Mouse (Mus musculus): ENCODE measurements around the gene Mef2d.
A peak's percentile ranks its signal among the peaks of the same experiment; 100 is the strongest.

DNA sequence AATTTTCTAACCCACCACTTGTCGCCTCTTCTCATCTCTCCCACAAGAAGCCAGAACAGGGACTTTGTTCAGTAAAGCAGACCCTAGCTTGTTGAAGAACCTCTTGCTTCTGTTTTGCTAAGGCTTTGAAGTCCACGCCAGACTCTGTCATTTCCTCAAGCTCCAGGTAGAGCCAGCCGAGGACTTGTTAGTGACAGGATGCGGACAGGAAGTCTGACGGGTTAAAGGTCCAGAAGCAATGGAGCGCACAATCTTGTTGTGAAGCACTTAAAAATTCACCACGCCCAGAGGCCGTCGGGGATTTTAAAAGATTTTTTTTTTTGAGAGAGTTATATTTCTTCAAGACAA is 759 bp upstream of the Mef2d start:
- TF ChIP-seq CTCF (IDR thresholded peaks at IDR 0.05; ENCODE audit: extremely low read depth, insufficient read depth, insufficient read length, insufficient replicate concordance) (no peak), POLR2A (IDR thresholded peaks at IDR 0.05; ENCODE audit: low read depth, low read length) (peak; percentile 6; the same call in 1 of the 2 replicates)

Measured in spleen, adult 2 months (tissue).